Mouse (Mus musculus) heart, adult 2 months (tissue): ENCODE measurements around the gene Fbxo33.

Experiments used
- CTCF ChIP-seq: fragments of 200-600 bp; IDR thresholded peaks from 2 replicates; pipeline ENCODE4 v1.8.1; 2022; ENCODE audit warnings: antibody characterized with exemption, mild to moderate bottlenecking, moderate library complexity
- POLR2A ChIP-seq: fragments of 200-500 bp; IDR thresholded peaks from 2 replicates; pipeline ENCODE4 v1.6.1; 2011; ENCODE audit warnings: mild to moderate bottlenecking, low read depth, low read length, control low read depth; ENCODE audit not compliant: insufficient read depth

GRCm38 (mm10) chr12:59238434-59238833 lies 18.9 kb upstream of the Fbxo33 start:
- TF ChIP-seq CTCF: no peak
- no peak for TF ChIP-seq POLR2A
